ENCODE assay signal across 26 mouse cellular contexts in the genomic region with DNA sequence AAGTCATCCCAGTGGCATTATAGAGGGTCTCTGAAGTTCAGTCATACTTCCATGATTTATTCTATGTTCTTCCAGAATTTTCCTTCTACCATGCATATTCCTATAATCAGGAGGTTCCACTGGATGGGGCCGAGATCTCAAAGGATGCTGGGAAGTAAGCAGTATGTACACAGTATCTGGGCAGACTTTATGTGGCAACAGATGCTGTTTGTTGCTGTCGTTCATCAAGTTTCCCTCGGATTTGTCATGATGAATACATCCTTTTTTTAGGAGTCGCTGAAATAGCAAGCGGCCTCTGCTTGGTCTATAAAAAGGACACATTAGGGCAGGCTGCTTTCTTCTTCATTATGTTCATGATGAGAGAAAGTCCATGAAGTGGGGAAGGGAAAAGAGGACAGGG.
DNase-seq lines count a peak whose midpoint lies in the region; ATAC-seq lines count a peak whose summit lies in the region.
"Had no signal": no experiment of that assay in that cellular context is flagged by ENCODE, and none has a peak within 500 bp of the region (broad histone marks: within the 10 kb centered on the region; RNA-seq: fewer than 3 reads in every experiment).

No protein-coding gene starts in this region.

- no peak overlapping the region for H3K9ac ChIP-seq in embryonic facial prominence, embryonic 14.5 days (ENCODE audit: low read depth, low read length)
- H3K9ac ChIP-seq: embryonic facial prominence, embryonic 13.5 days; intestine, embryonic 15.5 days; limb, embryonic 12.5 days; liver, embryonic 12.5 days had no signal

- intact Hi-C loops in left cerebral cortex, postnatal 4 days (cut with DNase I) = no loop called here
- intact Hi-C loops in heart, postnatal 25 days (cut with DNase I) = no loop called here

- ATAC-seq in embryonic facial prominence, embryonic 14.5 days (ENCODE audit: low read depth) = no peak
- ATAC-seq: activated CD4-positive, CD25-positive, alpha-beta regulatory T cell, adult 4 months; hindbrain, embryonic 16.5 days; intestine, embryonic 15.5 days; liver, embryonic 12.5 days had no signal

- no peak overlapping the region for H3K27ac ChIP-seq in embryonic facial prominence, embryonic 14.5 days (replicated peaks; ENCODE audit: low read depth, low read length)
- no peak overlapping the region for H3K27ac ChIP-seq in embryonic facial prominence, embryonic 10.5 days (replicated peaks)
- H3K27ac ChIP-seq: embryonic facial prominence, embryonic 13.5 days; heart, embryonic 10.5 days; hindbrain, embryonic 10.5 days; intestine, embryonic 15.5 days; limb, embryonic 12.5 days; liver, embryonic 12.5 days had no signal

- peak; percentile 6 for DNase-seq in embryonic facial prominence, embryonic 14.5 days (ENCODE audit: low spot score)
- DNase-seq in embryonic facial prominence, embryonic 10.5 days (ENCODE audit: low spot score) = no peak
- peak; percentile 30 for DNase-seq in left cerebral cortex, adult 11 months (ENCODE audit: low spot score)
- DNase-seq in left cerebral cortex, postnatal 4 days = no peak
- peak; percentile 25 to 29 for DNase-seq in left cerebral cortex, adult 18-20 months (ENCODE audit: low spot score in 2 of 2)
- DNase-seq in right cerebral cortex, postnatal 10 days (ENCODE audit: low spot score in 2 of 2) = peak; percentile 45 to 78
- DNase-seq in heart, adult 8-10 months (ENCODE audit: low spot score) = no peak
- DNase-seq in heart, postnatal 25 days (ENCODE audit: low spot score) = no peak
- DNase-seq: adrenal gland, adult 8-10 months; cerebellum, adult 2 months; cerebellum, postnatal 25 days; kidney, adult 9 months; kidney, postnatal 14 days; lung, adult 18-20 months; lung, postnatal 10 days; midbrain, embryonic 14.5 days; retina, postnatal 1 day; thymus, postnatal 25 days had no signal

- H3K9me3 ChIP-seq in embryonic facial prominence, embryonic 14.5 days (ENCODE audit: control insufficient read depth, low read length) = no peaks in the 10 kb centered on the region
- H3K9me3 ChIP-seq in embryonic facial prominence, embryonic 10.5 days = no peaks in the 10 kb centered on the region
- H3K9me3 ChIP-seq: embryonic facial prominence, embryonic 13.5 days; heart, embryonic 10.5 days; hindbrain, embryonic 10.5 days; intestine, embryonic 15.5 days; limb, embryonic 12.5 days; liver, embryonic 12.5 days had no signal

- H3K36me3 ChIP-seq in embryonic facial prominence, embryonic 14.5 days (ENCODE audit: control insufficient read depth, insufficient read depth, low read length) = no peaks in the 10 kb centered on the region
- H3K36me3 ChIP-seq in embryonic facial prominence, embryonic 10.5 days (replicated peaks) = no peaks in the 10 kb centered on the region
- H3K36me3 ChIP-seq: embryonic facial prominence, embryonic 13.5 days; heart, embryonic 10.5 days; hindbrain, embryonic 10.5 days; intestine, embryonic 15.5 days; limb, embryonic 12.5 days; liver, embryonic 12.5 days had no signal

- WGBS in embryonic facial prominence, embryonic 14.5 days = 81% methylated on average over 5 of the region's 5 CpGs
- 87% methylated on average over 5 of the region's 5 CpGs for WGBS in embryonic facial prominence, embryonic 10.5 days

- H3K4me2 ChIP-seq in embryonic facial prominence, embryonic 14.5 days (ENCODE audit: low read depth, low read length) = no peak overlapping the region
- H3K4me2 ChIP-seq: embryonic facial prominence, embryonic 13.5 days; intestine, embryonic 15.5 days; limb, embryonic 12.5 days; liver, embryonic 12.5 days had no signal

- no peaks in the 10 kb centered on the region for H3K27me3 ChIP-seq in embryonic facial prominence, embryonic 14.5 days (replicated peaks; ENCODE audit: control insufficient read depth, insufficient read depth, low read length)
- H3K27me3 ChIP-seq in embryonic facial prominence, embryonic 10.5 days (replicated peaks; ENCODE audit: low read depth, poor library complexity, severe bottlenecking) = no peaks in the 10 kb centered on the region
- H3K27me3 ChIP-seq: embryonic facial prominence, embryonic 13.5 days; intestine, embryonic 15.5 days; limb, embryonic 12.5 days; liver, embryonic 12.5 days had no signal

- H3K4me3 ChIP-seq in embryonic facial prominence, embryonic 14.5 days (ENCODE audit: low read depth, low read length) = no peak overlapping the region
- H3K4me3 ChIP-seq in embryonic facial prominence, embryonic 10.5 days = no peak overlapping the region
- H3K4me3 ChIP-seq: embryonic facial prominence, embryonic 13.5 days; heart, embryonic 10.5 days; hindbrain, embryonic 10.5 days; intestine, embryonic 15.5 days; limb, embryonic 12.5 days; liver, embryonic 12.5 days had no signal

- no peaks in the 10 kb centered on the region for H3K4me1 ChIP-seq in embryonic facial prominence, embryonic 14.5 days (ENCODE audit: control insufficient read depth, insufficient read depth, low read length)
- no peaks in the 10 kb centered on the region for H3K4me1 ChIP-seq in embryonic facial prominence, embryonic 10.5 days
- H3K4me1 ChIP-seq: embryonic facial prominence, embryonic 13.5 days; heart, embryonic 10.5 days; intestine, embryonic 15.5 days; limb, embryonic 12.5 days; liver, embryonic 12.5 days had no signal

Comparison
In these comparisons a context has a peak if more than half of its experiments do, and no peak if none do; other contexts are left out.
1. DNase-seq: peak in embryonic facial prominence, embryonic 14.5 days (single experiment), left cerebral cortex, adult 11 months (single experiment), left cerebral cortex, adult 18-20 months (2 of 2) and right cerebral cortex, postnatal 10 days (2 of 2); none in embryonic facial prominence, embryonic 10.5 days (single experiment), left cerebral cortex, postnatal 4 days (single experiment), heart, adult 8-10 months (single experiment) and heart, postnatal 25 days (single experiment).